Mouse (Mus musculus) hindbrain, embryonic 11.5 days (tissue): ENCODE data around the gene Hs3st4. TPM values are rescaled to one million over a fixed set of nuclear protein-coding genes. Genes with fewer than 3 reads are reported as not detected.

ENCODE experiments used
- ATAC-seq: fragments of 200-750 bp; cut with Nextera tagmentation; 2 replicates; pipeline ENCODE4 v1.8.0; 2017; ENCODE audit warnings: mild to moderate bottlenecking, moderate TSS enrichment, moderate library complexity; ENCODE audit not compliant: low FRiP score
- DNase-seq: peaks from one replicate; pipeline ENCODE4 v3.0.0-alpha.2; 2015; ENCODE audit warnings: low spot score
- H3K27ac ChIP-seq: fragments of 300-500 bp; sonication (generic); 2 replicates; pipeline ENCODE4 v1.5.1; 2014; ENCODE audit warnings: mild to moderate bottlenecking, low read depth, low read length
- H3K27me3 ChIP-seq: fragments of 300-500 bp; sonication (generic); 2 replicates; pipeline ENCODE4 v1.6.1; 2014; ENCODE audit warnings: mild to moderate bottlenecking, low read length, moderate library complexity, mixed read lengths; ENCODE audit not compliant: control insufficient read depth, insufficient read depth
- H3K36me3 ChIP-seq: fragments of 300-500 bp; sonication (generic); 2 replicates; pipeline ENCODE4 v1.6.1; 2014; ENCODE audit warnings: mild to moderate bottlenecking, low read length, moderate library complexity, mixed read lengths; ENCODE audit not compliant: control insufficient read depth, insufficient read depth
- H3K4me1 ChIP-seq: fragments of 300-500 bp; sonication (generic); replicated peaks from 2 replicates; pipeline ENCODE4 v1.6.1; 2014; ENCODE audit warnings: low read length, mixed read lengths; ENCODE audit not compliant: control insufficient read depth, insufficient read depth
- H3K4me2 ChIP-seq: fragments of 300-500 bp; sonication (generic); replicated peaks from 2 replicates; pipeline ENCODE4 v1.6.1; 2014; ENCODE audit warnings: mild to moderate bottlenecking, low read depth, low read length
- H3K4me3 ChIP-seq: fragments of 300-500 bp; sonication (generic); 2 replicates; pipeline ENCODE4 v1.5.1; 2014; ENCODE audit warnings: low read depth, low read length
- H3K9ac ChIP-seq: fragments of 300-500 bp; sonication (generic); 2 replicates; pipeline ENCODE4 v1.6.1; 2014; ENCODE audit warnings: low read depth, low read length
- H3K9me3 ChIP-seq: fragments of 300-500 bp; sonication (generic); 2 replicates; pipeline ENCODE4 v1.6.1; 2016; ENCODE audit warnings: low read length; ENCODE audit not compliant: control insufficient read depth
- polyA plus RNA-seq: library from polyadenylated mRNA; unstranded; fragments of >200 nt; fragmentation: Nextera tagmentation; extraction: Ambion mirVana; gene quantifications from 2 replicates; pipeline ENCODE4 v1.2.1, GENCODE M21; 2014

The Hs3st4 gene
- polyA plus RNA-seq, 1 experiment from 2014 or later = 0.43 TPM

DNA sequence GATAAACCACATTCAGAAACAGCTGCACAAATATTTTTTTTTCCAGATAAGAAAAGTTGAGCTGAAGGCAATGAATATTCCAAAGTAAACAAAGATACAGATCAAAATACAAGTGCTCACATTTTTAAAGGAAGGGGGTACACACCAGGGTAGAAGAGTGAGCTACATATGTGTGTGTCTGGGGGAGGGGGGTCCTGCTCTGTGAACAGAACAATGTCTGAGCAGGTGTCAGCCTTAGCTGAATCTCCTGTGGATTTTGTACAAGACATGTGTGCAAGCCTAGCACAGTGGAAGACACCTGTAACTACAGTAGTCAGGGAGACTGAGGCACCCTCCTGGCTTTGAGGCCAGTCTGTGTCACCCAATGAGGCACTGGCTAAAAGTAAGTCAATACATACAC is 416.5 kb downstream of the Hs3st4 start:
- Histone ChIP-seq H3K4me3 (no peak overlapping the region), H3K27me3 (no peaks in the 10 kb centered on the region), H3K36me3 (no peaks in the 10 kb centered on the region), H3K9ac (no peak overlapping the region), H3K4me1 (no peaks in the 10 kb centered on the region), H3K27ac (no peak overlapping the region), H3K9me3 (no peaks in the 10 kb centered on the region), H3K4me2 (no peak overlapping the region)
- ATAC-seq (no peak), DNase-seq (no peak)

GRCm38 (mm10) chr7:124426951-124427350 is 444.3 kb downstream of the Hs3st4 start:
- H3K36me3 ChIP-seq = no peaks in the 10 kb centered on the region
- DNase-seq = peak; percentile 11

More at GRCm38 (mm10) chr7:124426951-124427350, 444.3 kb downstream of the Hs3st4 start:
- no peak overlapping the region for H3K4me3 ChIP-seq
- H3K27ac ChIP-seq = no peak overlapping the region
- no peak overlapping the region for H3K4me2 ChIP-seq
- no peaks in the 10 kb centered on the region for H3K27me3 ChIP-seq
- no peaks in the 10 kb centered on the region for H3K9me3 ChIP-seq
- no peaks in the 10 kb centered on the region for H3K4me1 ChIP-seq
- no peak overlapping the region for H3K9ac ChIP-seq
- no peak for ATAC-seq
